Mouse (Mus musculus): ENCODE results near the gene Gpd2.

Gene Gpd2

GRCm38 (mm10) chr2:57251636-57252317 lies 14.3 kb downstream of the Gpd2 start:
- no peak for DNase-seq

GRCm38 (mm10) chr2:57252542-57253301 lies 15.3 kb downstream of the Gpd2 start:
- no peak for DNase-seq

- no peak for DNase-seq
These were observed 16.8 kb downstream of the Gpd2 start for GRCm38 (mm10) chr2:57254267-57254666.

GRCm38 (mm10) chr2:57255153-57255670 lies 17.8 kb downstream of the Gpd2 start:
- DNase-seq, result no peak

- DNase-seq, result no peak
These were observed 18.4 kb downstream of the Gpd2 start for GRCm38 (mm10) chr2:57255836-57256235.

GRCm38 (mm10) chr2:57256459-57256858 lies 19.0 kb downstream of the Gpd2 start:
- DNase-seq, result no peak

- DNase-seq, result no peak
These were observed 24.0 kb downstream of the Gpd2 start for GRCm38 (mm10) chr2:57261286-57262077.

- DNase-seq, result no peak
These were observed 26.0 kb downstream of the Gpd2 start for GRCm38 (mm10) chr2:57263431-57263830.

GRCm38 (mm10) chr2:57264912-57265311 lies 27.5 kb downstream of the Gpd2 start:
- no peak for DNase-seq

- DNase-seq, result no peak
These were observed 29.4 kb downstream of the Gpd2 start for GRCm38 (mm10) chr2:57266679-57267393.

- DNase-seq, result no peak
These were observed 29.9 kb downstream of the Gpd2 start for GRCm38 (mm10) chr2:57267394-57267716.

- DNase-seq, result no peak
These were observed 30.5 kb downstream of the Gpd2 start for GRCm38 (mm10) chr2:57267896-57268295.

GRCm38 (mm10) chr2:57268839-57269238 lies 31.4 kb downstream of the Gpd2 start:
- no peak for DNase-seq

GRCm38 (mm10) chr2:57269690-57270435 lies 32.4 kb downstream of the Gpd2 start:
- DNase-seq, result no peak

GRCm38 (mm10) chr2:57280190-57280723 lies 42.8 kb downstream of the Gpd2 start:
- DNase-seq, result no peak

- no peak for DNase-seq
These were observed 46.4 kb downstream of the Gpd2 start for GRCm38 (mm10) chr2:57283791-57284190.

GRCm38 (mm10) chr2:57285197-57285596 lies 47.8 kb downstream of the Gpd2 start:
- no peak for DNase-seq

- no peak for DNase-seq
These were observed 50.6 kb downstream of the Gpd2 start for GRCm38 (mm10) chr2:57287986-57288385.

GRCm38 (mm10) chr2:57293571-57293970 lies 56.1 kb downstream of the Gpd2 start:
- no peak for DNase-seq

- no peak for DNase-seq
These were observed 58.6 kb downstream of the Gpd2 start for GRCm38 (mm10) chr2:57296069-57296468.

- DNase-seq, result no peak
These were observed 59.8 kb downstream of the Gpd2 start for GRCm38 (mm10) chr2:57297226-57297625.

GRCm38 (mm10) chr2:57301539-57301938 lies 64.1 kb downstream of the Gpd2 start:
- peak; percentile 5 for DNase-seq
